Mouse (Mus musculus) heart, embryonic 15.5 days (tissue): ENCODE data around the gene Apom. TPM values are rescaled to one million over a fixed set of nuclear protein-coding genes. Genes with fewer than 3 reads are reported as not detected.
A peak's percentile ranks its signal among the peaks of the same experiment; 100 is the strongest.

ENCODE experiments used
- ATAC-seq: fragments of 200-750 bp; cut with Nextera tagmentation; replicated peaks from 2 replicates; pipeline ENCODE4 v1.8.0; 2017; ENCODE audit warnings: low read depth, moderate TSS enrichment; ENCODE audit not compliant: insufficient number of reproducible peaks, insufficient read depth, low FRiP score
- H3K27ac ChIP-seq: fragments of 300-500 bp; sonication (generic); 2 replicates; pipeline ENCODE4 v1.5.1; 2015; ENCODE audit warnings: mild to moderate bottlenecking, inconsistent platforms
- H3K27me3 ChIP-seq: fragments of 300-500 bp; sonication (generic); 2 replicates; pipeline ENCODE4 v1.6.1; 2015; ENCODE audit warnings: inconsistent platforms
- H3K36me3 ChIP-seq: fragments of 300-500 bp; sonication (generic); 2 replicates; pipeline ENCODE4 v1.6.1; 2015; ENCODE audit warnings: mild to moderate bottlenecking, inconsistent platforms
- H3K4me1 ChIP-seq: fragments of 300-500 bp; sonication (generic); replicated peaks from 2 replicates; pipeline ENCODE4 v1.6.1; 2015; ENCODE audit warnings: inconsistent platforms
- H3K4me2 ChIP-seq: fragments of 300-500 bp; sonication (generic); 2 replicates; pipeline ENCODE4 v1.6.1; 2015; ENCODE audit warnings: inconsistent platforms, mild to moderate bottlenecking, moderate library complexity
- H3K4me3 ChIP-seq: fragments of 300-500 bp; sonication (generic); 2 replicates; pipeline ENCODE4 v1.5.1; 2015; ENCODE audit warnings: mild to moderate bottlenecking, inconsistent platforms
- H3K9ac ChIP-seq: fragments of 300-500 bp; sonication (generic); 2 replicates; pipeline ENCODE4 v1.6.1; 2015; ENCODE audit warnings: mild to moderate bottlenecking, inconsistent platforms
- H3K9me3 ChIP-seq: fragments of 300-500 bp; sonication (generic); replicated peaks from 2 replicates; pipeline ENCODE4 v1.6.1; 2016; ENCODE audit warnings: inconsistent platforms
- WGBS: fragments of 180-500 bp; shearing (Covaris S2); methylation state at CpG from one replicate; pipeline ENCODE4 v1.1.7; 2015; ENCODE audit warnings: mixed read lengths; 5-methylcytosine and 5-hydroxymethylcytosine counted together
- polyA plus RNA-seq: library from polyadenylated mRNA; unstranded; fragments of >200 nt; fragmentation: Nextera tagmentation; extraction: Ambion mirVana; gene quantifications from 2 replicates; pipeline ENCODE4 v1.2.1, GENCODE M21; 2015

Apom gene
- polyA plus RNA-seq, 1 experiment from 2014 or later = 0.57 TPM

DNA sequence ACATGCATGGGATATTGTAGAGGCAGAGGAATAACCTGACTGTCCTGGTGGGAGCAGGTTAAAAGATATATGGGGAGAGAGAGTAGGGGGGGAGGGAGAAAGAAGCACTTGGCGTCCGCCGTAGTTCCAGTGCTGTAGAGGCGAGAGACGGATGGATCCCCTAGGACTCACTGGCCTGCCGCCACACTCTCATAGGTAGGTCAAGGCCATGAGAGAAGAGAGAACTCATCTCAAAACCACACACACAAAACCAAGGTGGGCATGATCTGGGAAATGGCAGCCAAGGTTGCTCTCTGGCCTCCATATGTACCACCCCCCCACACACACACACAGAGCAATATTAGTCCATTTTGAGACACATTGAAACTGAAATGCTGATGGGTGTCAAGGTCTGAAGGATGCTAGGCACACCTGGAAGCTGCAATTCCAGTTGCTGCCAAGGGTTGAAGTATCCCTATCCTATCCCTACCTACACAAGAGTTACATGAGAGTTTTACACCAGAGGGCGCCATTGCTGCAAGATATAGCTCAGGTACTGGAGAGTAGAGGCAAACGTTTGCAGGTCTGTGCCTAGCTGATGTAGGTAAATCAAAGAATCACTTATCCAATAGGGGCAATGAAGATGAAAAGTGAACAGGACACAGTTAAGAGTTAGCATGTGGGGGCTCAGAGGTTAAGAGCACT, 34.6 kb upstream of the Apom start:
- H3K4me2 ChIP-seq = 0 out of 2 replicates have a peak overlapping the region, but pooled peaks have one; percentile 61
- ATAC-seq = no peak
- 0 out of 2 replicates have a peak overlapping the region, but pooled peaks have one; percentile 47 for H3K9ac ChIP-seq
- peaks cover 2% of the 10 kb centered on the region for H3K36me3 ChIP-seq
- H3K27me3 ChIP-seq = no peaks in the 10 kb centered on the region
- H3K4me3 ChIP-seq = peak overlapping the region; percentile 92; the same call in 1 of the 2 replicates
- no peaks in the 10 kb centered on the region for H3K9me3 ChIP-seq
- WGBS = 72% methylated on average over 8 of the region's 8 CpGs
- peak overlapping the region; percentile 97 for H3K27ac ChIP-seq
- H3K4me1 ChIP-seq = peaks cover 30% of the 10 kb centered on the region

- no peak for ATAC-seq
- Histone ChIP-seq H3K4me1 (peaks cover 31% of the 10 kb centered on the region), H3K4me3 (peak overlapping the region; percentile 92), H3K27ac (peak overlapping the region; percentile 97), H3K27me3 (no peaks in the 10 kb centered on the region), H3K9me3 (no peaks in the 10 kb centered on the region), H3K9ac (peak overlapping the region; percentile 47), H3K4me2 (peak overlapping the region; percentile 61), H3K36me3 (peaks cover 11% of the 10 kb centered on the region)
- WGBS = 21% methylated on average over 12 of the region's 12 CpGs
Measured at GRCm38 (mm10) chr17:35165451-35166155, 33.8 kb upstream of the Apom start.

DNA sequence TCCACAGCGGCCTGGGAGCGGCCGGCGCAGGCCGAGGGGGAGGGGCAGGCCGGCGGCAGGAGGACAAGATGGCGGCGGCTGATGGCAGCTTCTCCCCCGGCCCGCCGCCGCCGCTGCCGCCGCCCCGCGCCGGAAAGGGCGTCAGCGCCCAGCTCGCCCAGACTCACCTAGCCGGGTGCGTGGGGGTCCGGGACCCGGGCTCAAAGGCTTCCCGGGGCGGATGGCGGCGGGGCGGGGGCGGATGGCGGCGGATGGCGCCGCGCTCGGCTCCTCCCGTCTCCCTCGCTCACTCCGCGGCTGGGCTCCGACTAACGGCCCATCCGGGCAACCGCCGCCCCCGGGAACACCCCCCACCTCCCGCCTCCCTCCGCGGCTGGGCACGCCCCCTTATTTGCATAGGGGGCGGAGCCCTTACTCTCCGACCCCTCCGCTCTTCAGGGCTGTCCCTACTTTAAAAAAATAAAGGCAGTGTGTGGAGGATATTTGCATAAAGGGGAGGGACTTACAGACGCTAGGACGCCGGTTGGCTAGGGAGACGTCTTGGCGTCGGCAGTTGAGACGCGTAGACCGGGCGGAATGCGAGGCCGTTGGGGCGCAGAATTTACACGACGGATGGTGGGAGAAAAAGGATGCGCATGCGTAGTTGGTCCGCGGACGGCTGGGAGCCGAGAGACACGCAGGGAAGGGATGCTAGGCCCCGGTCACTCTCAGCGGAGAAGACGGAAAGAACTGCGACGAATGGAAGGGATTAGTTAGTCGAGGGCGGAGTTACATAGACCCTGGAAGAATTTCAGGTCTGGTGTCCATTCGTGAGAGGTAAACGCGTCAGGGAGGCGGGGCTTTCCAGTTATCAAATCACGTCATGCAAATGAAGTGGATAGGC, 33.0 kb upstream of the Apom start, which contains the start of gene Prrc2a:
Gene Prrc2a, minus strand, starts transcription at position 330 of the 883 bp plus-strand sequence.
- under 1% methylated on average over 77 of the region's 89 CpGs for WGBS
- peaks cover 19% of the 10 kb centered on the region for H3K36me3 ChIP-seq
- peak within 1 kb of the TSS; percentile 92 for H3K4me3 ChIP-seq
- H3K4me2 ChIP-seq = peak within 1 kb of the TSS; percentile 92
- H3K9ac ChIP-seq = peak within 1 kb of the TSS; percentile 98
- H3K4me1 ChIP-seq = peaks cover 31% of the 10 kb centered on the region
- no peaks in the 10 kb centered on the region for H3K9me3 ChIP-seq
- peak within 1 kb of the TSS; percentile 97 for H3K27ac ChIP-seq
- no peaks in the 10 kb centered on the region for H3K27me3 ChIP-seq
- ATAC-seq = peak; percentile 97

GRCm38 (mm10) chr17:35164218-35164567, 32.3 kb upstream of the Apom start:
- Histone ChIP-seq H3K9ac (peak overlapping the region; percentile 98), H3K9me3 (no peaks in the 10 kb centered on the region), H3K27me3 (no peaks in the 10 kb centered on the region), H3K27ac (peak overlapping the region; percentile 97), H3K36me3 (peaks cover 25% of the 10 kb centered on the region), H3K4me3 (peak overlapping the region; percentile 92), H3K4me1 (peaks cover 31% of the 10 kb centered on the region), H3K4me2 (peak overlapping the region; percentile 92)
- ATAC-seq = no peak
- under 1% methylated on average over 28 of the region's 28 CpGs for WGBS

DNA sequence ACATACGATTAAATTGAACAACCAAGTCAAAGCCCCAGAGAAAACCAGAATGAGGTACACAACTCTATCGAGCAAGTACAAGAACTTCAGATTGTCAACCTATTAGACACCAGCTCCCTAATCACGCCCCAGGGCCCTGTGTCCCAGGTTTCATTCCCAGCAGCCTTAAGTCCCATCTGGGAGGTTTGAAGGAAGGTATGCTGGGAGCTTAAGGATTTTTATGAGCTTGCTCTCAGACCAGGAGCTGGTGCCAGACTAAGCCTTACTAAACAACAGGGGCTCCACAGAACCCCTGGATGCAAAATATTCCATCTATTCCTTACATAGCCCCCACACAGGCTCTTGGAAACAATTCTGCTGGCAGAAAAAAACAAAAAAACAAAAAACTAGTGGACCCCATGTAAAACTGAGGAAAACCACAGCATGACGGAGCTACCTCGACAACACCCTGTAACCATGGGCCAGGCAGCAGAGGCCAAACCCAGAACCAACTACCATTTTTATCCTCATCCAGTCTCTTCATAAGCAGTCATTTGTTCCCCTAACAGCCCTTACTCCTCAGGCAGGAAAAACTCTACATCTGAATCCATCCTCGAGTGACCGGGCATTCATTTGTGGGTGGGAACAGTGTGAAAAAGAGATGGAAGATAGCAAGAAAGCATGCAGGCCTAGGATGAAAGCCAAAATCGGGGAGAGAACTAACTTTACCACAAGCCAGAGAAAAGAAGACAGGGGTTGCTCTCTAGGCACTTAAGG, 31.7 kb upstream of the Apom start:
- peaks cover 31% of the 10 kb centered on the region for H3K4me1 ChIP-seq
- peak overlapping the region; percentile 92 for H3K4me2 ChIP-seq
- H3K27me3 ChIP-seq = no peaks in the 10 kb centered on the region
- H3K4me3 ChIP-seq = peak overlapping the region; percentile 92
- 5% methylated on average over 8 of the region's 8 CpGs for WGBS
- no peaks in the 10 kb centered on the region for H3K9me3 ChIP-seq
- H3K27ac ChIP-seq = peak overlapping the region; percentile 97
- H3K9ac ChIP-seq = peak overlapping the region; percentile 98
- peaks cover 32% of the 10 kb centered on the region for H3K36me3 ChIP-seq
- no peak for ATAC-seq

DNA sequence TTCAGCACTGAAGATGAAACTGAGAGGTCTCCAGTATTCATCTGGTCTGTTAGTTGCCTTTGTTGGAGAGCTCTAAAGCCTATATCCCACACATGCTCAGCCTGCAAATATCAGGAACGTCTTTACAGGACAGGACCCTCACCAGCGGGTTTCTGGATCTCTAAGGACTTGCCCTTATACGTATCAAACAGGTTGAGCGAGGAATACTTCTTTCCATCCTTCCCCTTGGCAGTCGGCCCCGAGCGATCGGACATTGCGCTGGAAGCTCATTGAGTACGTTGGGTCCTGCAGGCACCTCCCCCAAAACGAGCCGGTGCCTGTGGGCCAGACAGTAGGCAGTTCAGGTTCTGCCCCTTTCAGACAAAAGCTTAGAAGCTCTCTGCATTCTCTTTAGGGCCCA, 30.9 kb upstream of the Apom start:
- Histone ChIP-seq H3K4me3 (peak overlapping the region; percentile 92), H3K27ac (peak overlapping the region; percentile 97)

GRCm38 (mm10) chr17:35162121-35162520, 30.3 kb upstream of the Apom start:
- Histone ChIP-seq H3K9ac (peak overlapping the region; percentile 98), H3K4me2 (peak overlapping the region; percentile 92), H3K9me3 (no peaks in the 10 kb centered on the region), H3K36me3 (peaks cover 46% of the 10 kb centered on the region), H3K27me3 (no peaks in the 10 kb centered on the region), H3K4me3 (peak overlapping the region; percentile 92), H3K27ac (peak overlapping the region; percentile 6), H3K4me1 (peaks cover 31% of the 10 kb centered on the region)
- WGBS = 61% methylated on average over 14 of the region's 14 CpGs
- no peak for ATAC-seq

More for the DNA sequence above, 30.9 kb upstream of the Apom start:
- Histone ChIP-seq H3K9me3 (no peaks in the 10 kb centered on the region), H3K36me3 (peaks cover 40% of the 10 kb centered on the region), H3K27me3 (no peaks in the 10 kb centered on the region), H3K9ac (peak overlapping the region; percentile 98), H3K4me2 (peak overlapping the region; percentile 92), H3K4me1 (peaks cover 31% of the 10 kb centered on the region)
- WGBS = 26% methylated on average over 12 of the region's 12 CpGs
- no peak for ATAC-seq

DNA sequence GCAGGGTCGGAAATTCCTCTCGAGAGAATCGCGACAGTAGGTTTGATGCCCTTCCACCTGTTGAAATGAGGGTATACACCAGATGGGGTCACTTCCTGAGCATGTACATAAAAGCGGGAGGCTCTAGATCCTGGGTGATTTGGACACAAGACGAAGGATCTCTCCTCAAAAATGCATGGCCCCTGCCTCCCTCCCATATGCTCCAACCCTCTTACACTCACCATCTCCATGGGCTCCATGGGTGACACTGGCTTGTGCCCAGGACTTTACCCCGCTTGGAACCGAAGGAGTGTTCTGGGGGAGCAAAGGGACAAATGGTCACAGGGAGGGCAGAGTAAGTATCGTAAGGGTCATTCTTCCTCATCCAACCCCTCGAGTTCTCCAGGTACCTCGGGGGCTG, 29.6 kb upstream of the Apom start:
- H3K9ac ChIP-seq = no peak overlapping the region
- no peak overlapping the region for H3K4me2 ChIP-seq
- no peaks in the 10 kb centered on the region for H3K27me3 ChIP-seq
- WGBS = 73% methylated on average over 11 of the region's 11 CpGs
- peaks cover 53% of the 10 kb centered on the region for H3K36me3 ChIP-seq
- no peak overlapping the region for H3K4me3 ChIP-seq
- no peak for ATAC-seq
- H3K9me3 ChIP-seq = no peaks in the 10 kb centered on the region
- H3K4me1 ChIP-seq = peaks cover 28% of the 10 kb centered on the region
- no peak overlapping the region for H3K27ac ChIP-seq

GRCm38 (mm10) chr17:35159638-35160037, 27.8 kb upstream of the Apom start:
- ATAC-seq = no peak
- peaks cover 71% of the 10 kb centered on the region for H3K36me3 ChIP-seq
- no peak overlapping the region for H3K9ac ChIP-seq
- 84% methylated on average over 7 of the region's 7 CpGs for WGBS
- H3K4me2 ChIP-seq = no peak overlapping the region
- H3K4me1 ChIP-seq = peaks cover 20% of the 10 kb centered on the region
- no peak overlapping the region for H3K27ac ChIP-seq
- no peaks in the 10 kb centered on the region for H3K9me3 ChIP-seq
- H3K27me3 ChIP-seq = no peaks in the 10 kb centered on the region
- H3K4me3 ChIP-seq = no peak overlapping the region

GRCm38 (mm10) chr17:35158850-35159593, 27.2 kb upstream of the Apom start:
- no peak for ATAC-seq
- Histone ChIP-seq H3K9ac (no peak overlapping the region), H3K9me3 (no peaks in the 10 kb centered on the region), H3K27ac (no peak overlapping the region), H3K4me3 (no peak overlapping the region), H3K36me3 (peaks cover 77% of the 10 kb centered on the region), H3K27me3 (no peaks in the 10 kb centered on the region), H3K4me2 (no peak overlapping the region), H3K4me1 (peaks cover 20% of the 10 kb centered on the region)
- 88% methylated on average over 16 of the region's 16 CpGs for WGBS
